Mouse (Mus musculus): ENCODE results near the gene Gm17622. TPM values are rescaled to one million over a fixed set of nuclear protein-coding genes. Genes with fewer than 3 reads are reported as not detected.

The Gm17622 gene
- polyA plus RNA-seq, 1 experiment from 2014 or later = not detected

DNA sequence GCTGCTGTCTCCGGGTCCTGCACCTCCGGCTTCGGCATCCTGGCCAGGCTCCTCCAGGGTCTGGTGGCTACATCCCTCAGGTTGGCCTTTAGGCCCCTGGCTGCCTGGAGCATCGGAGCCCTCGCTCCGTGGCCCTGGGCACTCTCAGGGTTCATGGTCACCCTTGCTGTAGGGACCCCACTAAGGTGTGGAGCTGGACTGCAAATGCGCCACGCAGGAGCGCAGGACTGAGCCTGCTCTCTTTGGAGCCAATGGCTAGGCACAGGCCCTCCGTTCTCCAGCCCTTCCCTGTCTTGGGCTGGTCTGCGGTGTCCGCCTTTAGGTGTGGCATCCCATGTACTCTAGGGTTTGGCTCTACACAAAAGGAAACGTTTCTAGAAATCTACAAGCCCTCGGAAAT lies 19.6 kb upstream of the Gm17622 start, which contains the start of gene Ankdd1b:
TSS of gene Ankdd1b (minus strand) at position 242 of the 400 bp plus-strand sequence.
- Histone ChIP-seq H3K4me1 (replicated peaks) (no peaks in the 10 kb centered on the region), H3K9me3 (no peaks in the 10 kb centered on the region), H3K27me3 (no peaks in the 10 kb centered on the region), H3K4me2 (replicated peaks) (no peak within 1 kb of the TSS), H3K36me3 (no peaks in the 10 kb centered on the region), H3K9ac (replicated peaks) (no peak within 1 kb of the TSS), H3K27ac (no peak within 1 kb of the TSS), H3K4me3 (replicated peaks) (no peak within 1 kb of the TSS)
- 90% methylated on average over 14 of the region's 14 CpGs for WGBS
- no peak for ATAC-seq

GRCm38 (mm10) chr13:96477226-96477625 lies 13.3 kb upstream of the Gm17622 start:
- Histone ChIP-seq H3K9ac (replicated peaks) (no peak overlapping the region), H3K4me2 (replicated peaks) (no peak overlapping the region), H3K9me3 (no peaks in the 10 kb centered on the region), H3K27me3 (no peaks in the 10 kb centered on the region), H3K36me3 (no peaks in the 10 kb centered on the region), H3K27ac (no peak overlapping the region), H3K4me3 (replicated peaks) (no peak overlapping the region), H3K4me1 (replicated peaks) (no peaks in the 10 kb centered on the region)
- 98% methylated on average over 4 of the region's 4 CpGs for WGBS
- no peak for ATAC-seq

GRCm38 (mm10) chr13:96478991-96479390 lies 11.5 kb upstream of the Gm17622 start:
- Histone ChIP-seq H3K4me2 (replicated peaks) (no peak overlapping the region), H3K36me3 (no peaks in the 10 kb centered on the region), H3K9me3 (no peaks in the 10 kb centered on the region), H3K4me1 (replicated peaks) (no peaks in the 10 kb centered on the region), H3K27ac (no peak overlapping the region), H3K27me3 (no peaks in the 10 kb centered on the region), H3K9ac (replicated peaks) (no peak overlapping the region), H3K4me3 (replicated peaks) (no peak overlapping the region)
- 93% methylated on average over 1 of the region's 1 CpGs for WGBS
- ATAC-seq = no peak

- H3K4me2 ChIP-seq (replicated peaks) = no peak overlapping the region
- no peaks in the 10 kb centered on the region for H3K27me3 ChIP-seq
- no peaks in the 10 kb centered on the region for H3K9me3 ChIP-seq
- WGBS = 94% methylated on average over 6 of the region's 6 CpGs
- H3K4me3 ChIP-seq (replicated peaks) = no peak overlapping the region
- H3K27ac ChIP-seq = no peak overlapping the region
- H3K36me3 ChIP-seq = peaks cover 11% of the 10 kb centered on the region
- H3K9ac ChIP-seq (replicated peaks) = no peak overlapping the region
- no peak for ATAC-seq
- no peaks in the 10 kb centered on the region for H3K4me1 ChIP-seq (replicated peaks)
These were observed 3.3 kb upstream of the Gm17622 start for GRCm38 (mm10) chr13:96487230-96487629.

DNA sequence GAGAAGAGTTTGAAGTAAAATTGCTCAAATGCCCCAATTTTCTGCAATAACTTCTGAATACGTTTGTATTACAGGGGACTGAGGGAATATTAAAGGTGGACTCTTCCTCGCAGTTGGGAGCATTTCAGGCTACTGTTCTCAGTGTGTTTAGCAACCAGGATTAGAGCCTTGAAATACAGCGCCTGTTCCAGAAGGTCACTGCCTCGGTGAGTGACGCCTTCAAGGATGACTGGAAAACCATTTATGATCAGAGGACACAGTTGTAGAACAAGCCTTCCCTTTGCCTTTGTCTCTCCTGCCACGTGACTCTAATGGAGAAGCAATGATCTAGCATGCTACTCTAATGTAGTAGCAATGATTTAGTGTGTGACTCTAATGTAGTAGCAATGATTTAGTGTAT lies 2.6 kb upstream of the Gm17622 start:
- Histone ChIP-seq H3K36me3 (peaks cover 11% of the 10 kb centered on the region), H3K4me3 (replicated peaks) (no peak overlapping the region), H3K27me3 (no peaks in the 10 kb centered on the region), H3K4me2 (replicated peaks) (no peak overlapping the region), H3K9ac (replicated peaks) (no peak overlapping the region), H3K27ac (no peak overlapping the region), H3K9me3 (no peaks in the 10 kb centered on the region), H3K4me1 (replicated peaks) (no peaks in the 10 kb centered on the region)
- no peak for ATAC-seq
- WGBS = 92% methylated on average over 6 of the region's 6 CpGs

- Histone ChIP-seq H3K27me3 (no peaks in the 10 kb centered on the region), H3K9me3 (no peaks in the 10 kb centered on the region), H3K36me3 (no peaks in the 10 kb centered on the region), H3K4me3 (replicated peaks) (no peak overlapping the region), H3K27ac (no peak overlapping the region), H3K4me2 (replicated peaks) (no peak overlapping the region), H3K4me1 (replicated peaks) (no peaks in the 10 kb centered on the region), H3K9ac (replicated peaks) (no peak overlapping the region)
- 91% methylated on average over 8 of the region's 8 CpGs for WGBS
- no peak for ATAC-seq
These were observed 6.1 kb downstream of the Gm17622 start for GRCm38 (mm10) chr13:96496630-96497029.

DNA sequence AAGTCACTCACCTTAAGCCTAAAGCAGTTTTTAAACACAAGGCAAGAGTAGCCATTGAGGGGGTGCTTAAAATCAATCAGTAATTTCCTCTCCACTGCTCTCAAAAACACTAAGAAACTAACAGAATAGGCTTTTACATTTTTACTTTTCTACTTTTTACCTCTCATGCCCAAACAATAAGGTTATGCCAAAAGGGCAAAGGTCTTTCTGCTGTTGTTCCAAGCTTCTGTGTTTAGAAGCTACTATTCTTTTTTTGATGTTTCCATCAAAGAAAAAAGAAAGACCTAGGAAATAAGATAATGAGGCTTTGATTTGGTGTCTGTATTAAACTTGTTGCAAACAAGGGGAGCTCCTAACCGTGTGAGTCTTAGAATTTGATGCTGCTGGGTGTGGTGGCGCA lies 9.4 kb downstream of the Gm17622 start:
- no peaks in the 10 kb centered on the region for H3K9me3 ChIP-seq
- H3K4me2 ChIP-seq (replicated peaks) = no peak overlapping the region
- H3K9ac ChIP-seq (replicated peaks) = no peak overlapping the region
- no peak for ATAC-seq
- H3K4me1 ChIP-seq (replicated peaks) = no peaks in the 10 kb centered on the region
- H3K4me3 ChIP-seq (replicated peaks) = no peak overlapping the region
- H3K27me3 ChIP-seq = no peaks in the 10 kb centered on the region
- H3K36me3 ChIP-seq = no peaks in the 10 kb centered on the region
- no peak overlapping the region for H3K27ac ChIP-seq
- WGBS = 71% methylated on average over 2 of the region's 2 CpGs

GRCm38 (mm10) chr13:96505661-96506060 lies 15.1 kb downstream of the Gm17622 start:
- no peak for ATAC-seq
- Histone ChIP-seq H3K4me3 (replicated peaks) (no peak overlapping the region), H3K4me2 (replicated peaks) (no peak overlapping the region), H3K27ac (no peak overlapping the region), H3K9me3 (no peaks in the 10 kb centered on the region), H3K36me3 (no peaks in the 10 kb centered on the region), H3K9ac (replicated peaks) (no peak overlapping the region), H3K27me3 (no peaks in the 10 kb centered on the region), H3K4me1 (replicated peaks) (no peaks in the 10 kb centered on the region)
- 83% methylated on average over 4 of the region's 4 CpGs for WGBS

GRCm38 (mm10) chr13:96506313-96506712 lies 15.8 kb downstream of the Gm17622 start:
- H3K4me2 ChIP-seq (replicated peaks) = no peak overlapping the region
- H3K27ac ChIP-seq = no peak overlapping the region
- no peak overlapping the region for H3K4me3 ChIP-seq (replicated peaks)
- WGBS = 88% methylated on average over 6 of the region's 6 CpGs
- H3K27me3 ChIP-seq = no peaks in the 10 kb centered on the region
- ATAC-seq = no peak
- H3K9me3 ChIP-seq = no peaks in the 10 kb centered on the region
- H3K9ac ChIP-seq (replicated peaks) = no peak overlapping the region
- H3K4me1 ChIP-seq (replicated peaks) = no peaks in the 10 kb centered on the region
- no peaks in the 10 kb centered on the region for H3K36me3 ChIP-seq

GRCm38 (mm10) chr13:96507541-96507940 lies 17.0 kb downstream of the Gm17622 start:
- H3K4me3 ChIP-seq (replicated peaks) = no peak overlapping the region
- H3K4me1 ChIP-seq (replicated peaks) = no peaks in the 10 kb centered on the region
- no peak for ATAC-seq
- H3K36me3 ChIP-seq = no peaks in the 10 kb centered on the region
- H3K9me3 ChIP-seq = no peaks in the 10 kb centered on the region
- no peak overlapping the region for H3K27ac ChIP-seq
- no peaks in the 10 kb centered on the region for H3K27me3 ChIP-seq
- 97% methylated on average over 4 of the region's 4 CpGs for WGBS
- H3K9ac ChIP-seq (replicated peaks) = no peak overlapping the region
- no peak overlapping the region for H3K4me2 ChIP-seq (replicated peaks)

DNA sequence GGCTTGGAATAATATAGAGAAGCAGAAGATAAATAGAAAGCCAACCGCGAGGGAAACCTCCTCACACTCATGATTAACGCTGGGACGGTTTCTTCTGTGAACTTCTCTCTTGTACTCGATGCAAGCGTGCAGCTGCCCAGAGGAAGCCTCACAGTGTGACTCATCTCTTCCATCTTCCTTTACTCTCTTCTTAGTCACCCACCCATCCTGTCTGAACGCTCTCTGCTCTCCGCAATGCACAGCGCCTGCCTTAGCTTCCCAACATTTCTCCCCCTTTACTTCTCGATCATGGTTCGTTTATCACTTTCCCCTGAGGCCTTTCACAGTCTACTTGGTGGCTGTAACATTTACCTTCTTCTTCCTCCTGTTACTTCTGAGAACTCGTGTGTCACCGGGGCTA lies 20.1 kb downstream of the Gm17622 start:
- Histone ChIP-seq H3K4me3 (replicated peaks) (no peak overlapping the region), H3K9me3 (no peaks in the 10 kb centered on the region), H3K27ac (no peak overlapping the region), H3K4me2 (replicated peaks) (no peak overlapping the region), H3K27me3 (no peaks in the 10 kb centered on the region), H3K36me3 (no peaks in the 10 kb centered on the region), H3K4me1 (replicated peaks) (no peaks in the 10 kb centered on the region), H3K9ac (replicated peaks) (no peak overlapping the region)
- no peak for ATAC-seq
- 90% methylated on average over 13 of the region's 13 CpGs for WGBS

DNA sequence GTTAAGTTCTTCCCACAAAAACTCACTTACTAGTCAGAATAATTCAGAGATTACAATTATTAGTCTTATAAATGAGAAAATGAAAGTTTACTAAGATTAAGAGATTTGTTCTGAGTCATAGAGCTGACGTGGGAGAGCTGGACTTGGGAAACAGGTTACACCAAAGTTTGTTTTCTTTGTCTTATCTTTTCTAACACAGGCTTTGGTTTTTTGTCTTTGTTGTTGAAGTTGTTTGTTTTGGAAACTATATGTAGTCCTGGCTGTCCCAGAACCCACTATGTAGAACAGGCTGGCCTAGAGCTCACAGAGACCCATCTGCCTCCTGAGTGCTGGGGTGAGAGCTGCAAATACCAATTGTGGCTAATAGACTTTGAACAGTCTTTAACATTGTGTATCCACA lies 20.7 kb downstream of the Gm17622 start:
- H3K9me3 ChIP-seq = no peaks in the 10 kb centered on the region
- H3K27ac ChIP-seq = no peak overlapping the region
- H3K4me2 ChIP-seq (replicated peaks) = no peak overlapping the region
- no peak overlapping the region for H3K4me3 ChIP-seq (replicated peaks)
- no peak overlapping the region for H3K9ac ChIP-seq (replicated peaks)
- H3K4me1 ChIP-seq (replicated peaks) = no peaks in the 10 kb centered on the region
- no peaks in the 10 kb centered on the region for H3K27me3 ChIP-seq
- WGBS = 83% methylated on average over 1 of the region's 1 CpGs
- H3K36me3 ChIP-seq = no peaks in the 10 kb centered on the region
- ATAC-seq = no peak

DNA sequence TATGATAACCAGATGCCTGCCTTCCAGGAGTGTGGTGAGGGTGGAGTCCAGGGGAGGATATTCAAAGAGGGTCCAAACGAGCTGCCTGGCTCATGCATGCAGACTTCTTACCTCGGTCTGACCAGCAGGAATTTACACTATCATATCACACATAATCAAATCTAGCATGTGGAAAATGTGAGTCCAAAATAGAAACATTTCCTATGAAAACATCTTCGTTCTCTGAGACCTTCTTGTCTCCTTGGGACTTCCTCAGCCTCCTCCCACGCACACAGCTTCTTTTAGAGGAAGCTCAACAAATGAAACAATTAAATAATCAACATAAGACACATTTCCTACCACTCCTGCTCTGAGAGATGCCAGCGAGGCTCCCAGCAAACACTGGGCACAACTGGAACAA lies 21.4 kb downstream of the Gm17622 start:
- 80% methylated on average over 5 of the region's 5 CpGs for WGBS
- no peaks in the 10 kb centered on the region for H3K27me3 ChIP-seq
- ATAC-seq = no peak

More for the DNA sequence above, 21.4 kb downstream of the Gm17622 start:
- no peak overlapping the region for H3K4me2 ChIP-seq (replicated peaks)
- no peaks in the 10 kb centered on the region for H3K36me3 ChIP-seq
- H3K4me3 ChIP-seq (replicated peaks) = no peak overlapping the region
- no peaks in the 10 kb centered on the region for H3K4me1 ChIP-seq (replicated peaks)
- no peaks in the 10 kb centered on the region for H3K9me3 ChIP-seq
- no peak overlapping the region for H3K27ac ChIP-seq
- no peak overlapping the region for H3K9ac ChIP-seq (replicated peaks)

Data from midbrain, embryonic 13.5 days (tissue).